Mouse (Mus musculus): Measurements from ENCODE around the gene Art3.
A peak's percentile ranks its signal among the peaks of the same experiment; 100 is the strongest.

The Art3 gene

GRCm38 (mm10) chr5:92413271-92413981 lies 81.8 kb downstream of the Art3 start:
- no peak for DNase-seq (ENCODE audit: low spot score in 2 of 2)

- no peak for DNase-seq (ENCODE audit: low spot score in 2 of 2)
Observed at GRCm38 (mm10) chr5:92413982-92414375, 82.4 kb downstream of the Art3 start.

GRCm38 (mm10) chr5:92424126-92424525 lies 92.5 kb downstream of the Art3 start:
- DNase-seq (ENCODE audit: low spot score in 2 of 2): no peak

- peak in 1 of 2 experiments; percentile 15 for DNase-seq (ENCODE audit: low spot score in 2 of 2)
Observed at GRCm38 (mm10) chr5:92430723-92431122, 99.1 kb downstream of the Art3 start.

GRCm38 (mm10) chr5:92431611-92432010 lies 100.0 kb downstream of the Art3 start:
- no peak for DNase-seq (ENCODE audit: low spot score in 2 of 2)

GRCm38 (mm10) chr5:92434070-92434469 lies 102.4 kb downstream of the Art3 start:
- DNase-seq (ENCODE audit: low spot score in 2 of 2): no peak

- DNase-seq (ENCODE audit: low spot score in 2 of 2): peak in 1 of 2 experiments; percentile 14
Observed at GRCm38 (mm10) chr5:92434571-92434985, 103.0 kb downstream of the Art3 start.

GRCm38 (mm10) chr5:92435025-92435584 lies 103.5 kb downstream of the Art3 start, which contains the start of gene Nup54:
Gene Nup54, minus strand, starts transcription at chr5:92435219.
- DNase-seq (ENCODE audit: low spot score in 2 of 2): peak; percentile 92 to 98

GRCm38 (mm10) chr5:92438540-92438939 lies 106.9 kb downstream of the Art3 start:
- DNase-seq (ENCODE audit: low spot score in 2 of 2): no peak

GRCm38 (mm10) chr5:92441494-92441893 lies 109.9 kb downstream of the Art3 start:
- peak in 1 of 2 experiments; percentile 29 for DNase-seq (ENCODE audit: low spot score in 2 of 2)

GRCm38 (mm10) chr5:92442914-92443313 lies 111.3 kb downstream of the Art3 start:
- no peak for DNase-seq (ENCODE audit: low spot score in 2 of 2)

GRCm38 (mm10) chr5:92445016-92445415 lies 113.4 kb downstream of the Art3 start:
- DNase-seq (ENCODE audit: low spot score in 2 of 2): no peak

GRCm38 (mm10) chr5:92446736-92447135 lies 115.1 kb downstream of the Art3 start:
- no peak for DNase-seq (ENCODE audit: low spot score in 2 of 2)

GRCm38 (mm10) chr5:92452876-92453275 lies 121.2 kb downstream of the Art3 start:
- DNase-seq (ENCODE audit: low spot score in 2 of 2): no peak

- no peak for DNase-seq (ENCODE audit: low spot score in 2 of 2)
Observed at GRCm38 (mm10) chr5:92457410-92457809, 125.8 kb downstream of the Art3 start.

GRCm38 (mm10) chr5:92458726-92459125 lies 127.1 kb downstream of the Art3 start:
- DNase-seq (ENCODE audit: low spot score in 2 of 2): no peak

- DNase-seq (ENCODE audit: low spot score in 2 of 2): peak in 1 of 2 experiments; percentile 48
Observed at GRCm38 (mm10) chr5:92461321-92461720, 129.7 kb downstream of the Art3 start.

Data from left cerebral cortex, adult 9 months (tissue).